Mouse (Mus musculus) brain, embryonic 14.5 days (tissue): ENCODE results near the gene Gm17660.

Experiments
- CTCF ChIP-seq: fragments of 200-500 bp; IDR thresholded peaks from 2 replicates; pipeline ENCODE4 v1.5.1; 2012; ENCODE audit warnings: inconsistent platforms, mild to moderate bottlenecking, moderate library complexity, borderline replicate concordance; ENCODE audit not compliant: insufficient read depth, insufficient read length; ENCODE audit errors: extremely low read depth
- POLR2A ChIP-seq: fragments of 200-500 bp; IDR thresholded peaks from 2 replicates; pipeline ENCODE4 v1.6.1; 2012; ENCODE audit warnings: mild to moderate bottlenecking, inconsistent platforms, borderline replicate concordance; ENCODE audit not compliant: poor library complexity, insufficient read depth, insufficient read length, severe bottlenecking; ENCODE audit errors: extremely low read depth

DNA sequence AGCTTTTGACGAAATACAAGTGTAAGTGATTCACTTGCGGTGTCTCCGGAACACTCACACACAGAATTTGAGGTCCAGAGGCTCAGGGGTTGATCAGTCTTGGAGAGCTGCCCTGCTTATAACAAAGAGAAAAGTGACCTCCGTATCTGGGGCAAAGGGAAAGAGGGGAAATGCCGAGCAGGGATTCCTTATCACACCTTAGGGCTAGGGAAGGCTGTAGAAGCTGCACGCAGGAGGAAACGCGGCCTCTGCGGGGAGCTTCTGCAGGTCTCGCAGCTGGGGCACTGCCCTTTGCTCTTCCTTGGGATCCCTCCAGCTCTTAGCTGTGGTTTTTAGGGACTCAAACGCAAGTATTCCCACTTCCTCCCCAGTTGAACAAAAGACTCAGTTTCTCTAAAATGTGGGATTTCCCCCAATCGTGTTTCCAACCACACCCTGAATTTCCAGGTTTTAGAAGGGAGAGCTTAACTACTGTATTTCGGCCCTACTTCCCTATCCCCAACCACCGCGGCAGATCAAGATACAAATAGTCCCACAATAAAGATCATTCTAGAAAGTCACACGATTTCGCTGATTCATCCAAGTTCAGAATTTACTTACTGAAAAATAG lies 52.1 kb downstream of the Gm17660 start:
- TF ChIP-seq CTCF, result no peak
- no peak for TF ChIP-seq POLR2A
